Mouse (Mus musculus): ENCODE data around the gene Kcnj12.

GRCm38 (mm10) chr11:61110113-61110512, 87.7 kb downstream of the Kcnj12 start:
- no peak for TF ChIP-seq GATA1 (IDR thresholded peaks at IDR 0.05; ENCODE audit: borderline replicate concordance, low read length)
- no peak for TF ChIP-seq FLI1 (IDR thresholded peaks at IDR 0.05; ENCODE audit: low read length)
